Mouse (Mus musculus) splenic B cell, adult 2 months (primary cell): Measurements from ENCODE around the gene Bicd2.
A peak's percentile ranks its signal among the peaks of the same experiment; 100 is the strongest.

ENCODE experiments used
- DNase-seq: peaks from one replicate; pipeline ENCODE4 v3.0.0-alpha.2; 2011; ENCODE audit warnings: low read depth, low spot score
- H3K27me3 ChIP-seq: 2 replicates; pipeline ENCODE4 v1.6.1; 2012; ENCODE audit warnings: mild to moderate bottlenecking, low read length, moderate library complexity, mixed read lengths; ENCODE audit not compliant: control insufficient read depth, poor library complexity, insufficient read depth, severe bottlenecking
- H3K36me3 ChIP-seq: 2 replicates; pipeline ENCODE4 v1.6.1; 2012; ENCODE audit warnings: mild to moderate bottlenecking, low read length, moderate library complexity, mixed read lengths; ENCODE audit not compliant: control insufficient read depth, poor library complexity, insufficient read depth, severe bottlenecking

Bicd2 gene

DNA sequence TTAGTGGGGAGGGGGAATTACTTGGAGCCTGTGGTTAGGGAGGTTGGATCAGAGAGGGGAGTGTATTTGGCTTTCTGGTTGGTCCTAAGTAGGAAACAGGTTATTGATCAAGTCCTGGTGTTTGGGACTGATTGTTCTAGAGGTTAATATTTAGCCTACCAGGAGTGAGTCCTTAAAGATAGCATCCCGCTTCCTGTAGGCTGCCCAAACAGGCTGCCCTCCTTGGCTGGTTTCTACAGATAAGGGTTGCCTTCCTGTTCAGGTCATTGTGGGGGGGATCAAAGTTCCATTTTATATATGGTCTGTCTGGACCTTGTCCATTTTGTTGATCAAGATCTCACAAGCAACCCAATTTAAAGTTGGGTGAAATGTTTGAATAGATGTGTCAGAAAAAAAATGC is 52.2 kb downstream of the Bicd2 start:
- Histone ChIP-seq H3K27me3 (no peaks in the 10 kb centered on the region), H3K36me3 (no peaks in the 10 kb centered on the region)
- DNase-seq = no peak

DNA sequence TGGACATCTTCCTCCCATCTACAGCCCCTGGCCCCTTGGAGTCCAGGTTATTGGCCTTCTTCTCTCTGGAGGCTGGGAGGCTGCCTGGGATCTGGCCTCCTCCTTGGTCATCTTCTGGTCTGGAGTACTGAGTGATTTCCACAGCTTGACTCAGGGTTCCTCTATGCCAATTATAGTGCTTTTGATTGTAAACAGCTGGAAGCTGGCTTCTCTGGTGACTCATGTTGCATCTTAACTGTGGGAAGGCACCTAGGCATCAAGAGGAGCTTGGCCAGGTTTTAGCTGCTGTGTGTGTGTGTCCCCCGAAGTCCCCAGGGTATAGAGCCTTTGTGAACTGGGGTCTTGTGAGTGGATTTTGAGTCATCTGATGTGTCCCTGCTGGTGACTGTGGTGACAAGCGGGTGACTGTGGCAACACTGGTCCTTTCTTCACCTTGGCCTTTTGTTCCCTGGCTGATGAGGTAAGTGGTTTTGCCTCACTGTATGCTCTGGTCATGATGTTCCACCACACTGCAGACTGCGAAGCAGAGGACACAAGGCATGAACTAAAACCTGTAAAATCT is 53.6 kb downstream of the Bicd2 start:
- H3K27me3 ChIP-seq = no peaks in the 10 kb centered on the region
- no peaks in the 10 kb centered on the region for H3K36me3 ChIP-seq
- no peak for DNase-seq

DNA sequence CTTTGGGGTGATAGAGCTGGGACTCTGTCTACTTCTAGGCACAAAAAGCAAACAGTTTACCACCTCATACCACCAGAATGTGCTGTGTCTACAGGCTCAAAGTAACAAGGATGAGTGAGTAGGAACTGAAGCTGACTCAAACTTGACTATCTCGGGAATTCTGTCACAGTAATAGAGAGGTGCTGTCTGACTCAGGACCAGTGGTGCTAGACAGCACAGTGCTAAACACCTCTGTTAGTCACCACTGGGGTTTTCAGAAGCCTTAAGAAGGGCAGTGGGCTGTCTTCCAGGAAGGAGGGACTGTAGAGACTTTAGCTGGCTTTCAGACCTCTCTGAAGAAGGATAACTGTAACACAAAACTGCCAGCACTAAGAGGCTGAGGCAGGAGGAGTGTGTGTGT is 55.4 kb downstream of the Bicd2 start:
- Histone ChIP-seq H3K36me3 (no peaks in the 10 kb centered on the region), H3K27me3 (no peaks in the 10 kb centered on the region)
- DNase-seq = no peak

DNA sequence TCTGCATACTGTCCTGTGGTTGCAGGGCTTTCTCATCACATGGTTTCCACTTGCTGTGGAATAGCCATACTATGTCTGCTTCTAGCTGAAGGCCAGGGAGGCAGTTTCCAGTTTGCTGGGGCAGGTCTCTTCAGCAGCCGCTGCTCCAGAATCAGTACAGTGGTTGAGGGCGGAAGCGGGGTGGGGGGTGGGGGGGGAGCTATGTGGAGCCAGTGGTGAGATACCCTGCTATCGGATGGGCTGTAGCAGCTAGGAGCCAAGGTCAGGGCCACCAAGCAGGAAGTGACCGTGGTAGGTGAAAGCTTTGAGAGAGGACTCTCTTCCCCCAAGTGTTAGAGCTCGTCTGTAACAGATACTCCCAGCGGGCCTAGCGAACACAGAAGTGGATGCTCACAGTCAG is 56.8 kb downstream of the Bicd2 start:
- no peak for DNase-seq
- no peaks in the 10 kb centered on the region for H3K36me3 ChIP-seq
- H3K27me3 ChIP-seq = no peaks in the 10 kb centered on the region

DNA sequence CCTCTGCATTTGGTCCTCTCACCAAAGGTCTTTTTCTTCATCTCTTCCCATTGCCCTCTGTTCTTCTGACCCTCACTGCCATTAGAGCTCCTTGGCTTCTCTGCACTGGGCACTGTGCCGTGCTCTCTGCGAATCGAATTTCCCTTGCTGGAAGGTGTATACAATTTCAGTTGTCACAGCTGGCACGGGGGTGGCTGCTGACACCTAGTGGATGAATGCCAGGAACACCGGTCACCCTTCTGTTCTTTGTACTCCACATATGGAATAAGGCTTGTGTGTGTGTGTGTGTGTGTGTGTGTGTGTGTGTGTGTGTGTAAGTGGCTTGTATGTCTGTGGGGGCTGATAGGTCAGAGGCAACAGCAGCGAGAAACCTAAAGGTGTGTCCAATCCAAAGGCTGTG is 58.8 kb downstream of the Bicd2 start:
- DNase-seq = peak; percentile 44
- H3K27me3 ChIP-seq = no peaks in the 10 kb centered on the region

DNA sequence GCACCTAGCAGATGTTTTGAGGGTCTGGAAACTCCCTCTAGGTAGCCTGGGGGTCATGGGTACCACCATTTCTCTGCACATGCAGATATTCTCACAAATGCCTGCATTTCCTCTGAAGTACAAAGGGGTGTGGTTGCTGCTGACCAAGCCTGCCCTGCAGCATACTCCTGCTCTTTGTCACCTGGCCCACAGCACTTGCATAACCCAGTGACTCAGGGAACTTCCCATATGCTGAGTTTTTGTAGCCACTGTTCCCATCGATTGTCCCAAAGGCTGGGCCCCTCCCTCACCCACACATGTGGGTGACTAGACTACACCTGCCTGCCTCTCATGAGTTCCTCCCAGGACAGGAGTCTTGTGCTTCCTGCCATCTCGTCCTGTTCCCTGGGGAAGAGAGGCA is 61.2 kb downstream of the Bicd2 start:
- DNase-seq = no peak
- H3K27me3 ChIP-seq = no peaks in the 10 kb centered on the region
- H3K36me3 ChIP-seq = no peaks in the 10 kb centered on the region

More for the DNA sequence above, 58.8 kb downstream of the Bicd2 start:
- H3K36me3 ChIP-seq = no peaks in the 10 kb centered on the region

- Histone ChIP-seq H3K27me3 (no peaks in the 10 kb centered on the region), H3K36me3 (no peaks in the 10 kb centered on the region)
- no peak for DNase-seq
Observed at GRCm38 (mm10) chr13:49407795-49408194, 66.4 kb downstream of the Bicd2 start.

DNA sequence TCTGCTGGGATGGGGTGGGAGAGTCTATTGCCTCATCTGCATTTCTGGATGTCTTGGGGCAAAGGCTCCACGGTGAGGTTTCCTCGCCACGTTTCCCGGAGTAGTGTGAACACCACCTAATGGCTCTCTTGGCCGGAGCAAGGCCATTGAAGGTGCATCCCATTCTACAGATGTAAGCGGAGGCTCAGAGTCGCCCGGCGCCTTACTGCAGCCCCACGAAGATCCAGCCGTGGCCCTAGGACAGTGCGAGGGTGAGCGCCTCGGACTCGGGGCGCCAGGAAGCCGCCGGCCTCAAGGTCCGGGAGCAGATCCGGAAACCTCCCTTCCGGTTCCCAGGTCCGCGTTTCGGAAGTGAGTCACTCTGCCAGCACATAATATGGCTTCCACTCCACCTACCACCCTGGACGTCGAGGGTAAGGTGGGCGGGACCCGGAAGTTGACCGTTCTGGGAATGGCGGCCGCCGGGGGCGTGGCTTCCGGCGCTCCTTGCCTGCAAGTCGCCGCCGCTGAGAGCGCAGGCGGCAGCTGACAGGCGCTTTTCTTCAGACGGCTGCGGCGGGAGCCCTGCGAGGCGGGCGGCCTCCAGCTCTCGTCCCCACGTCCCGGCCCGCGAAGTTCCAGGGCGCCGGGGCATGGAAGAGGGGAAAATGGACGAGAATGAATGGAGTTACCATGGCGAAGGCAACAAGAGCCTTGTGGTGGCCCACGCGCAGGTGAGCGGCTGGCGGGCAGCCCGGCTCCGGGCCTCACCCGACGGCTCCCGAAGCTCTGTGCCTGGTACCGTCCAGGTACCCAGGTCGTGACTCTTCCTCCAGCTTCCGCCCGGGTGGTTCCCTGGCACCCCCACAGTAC is 79.6 kb downstream of the Bicd2 start, which contains the start of gene Ippk:
Ippk (plus strand) TSS at position 496 of the 852 bp plus-strand sequence.
- H3K36me3 ChIP-seq = no peaks in the 10 kb centered on the region
- H3K27me3 ChIP-seq = no peaks in the 10 kb centered on the region
- DNase-seq = peak; percentile 97

DNA sequence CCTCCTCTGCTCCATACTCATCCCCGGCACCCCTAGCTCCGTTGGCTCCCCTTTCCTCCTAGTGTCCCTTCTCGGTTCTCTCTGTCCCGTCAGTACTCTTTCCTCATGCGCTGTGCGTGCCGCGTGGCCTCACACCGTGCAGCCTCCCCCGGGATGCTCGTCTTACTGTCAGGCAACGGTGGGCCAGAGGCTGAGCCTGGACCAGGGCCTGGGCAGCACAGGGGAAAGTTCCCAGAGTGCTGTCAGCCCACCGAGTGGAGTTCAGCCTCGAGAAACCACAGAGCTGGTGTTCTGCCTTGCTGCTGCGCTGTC is 80.2 kb downstream of the Bicd2 start:
- no peaks in the 10 kb centered on the region for H3K27me3 ChIP-seq
- H3K36me3 ChIP-seq = no peaks in the 10 kb centered on the region
- DNase-seq = peak; percentile 30

GRCm38 (mm10) chr13:49421959-49422358 is 80.6 kb downstream of the Bicd2 start:
- DNase-seq = no peak
- no peaks in the 10 kb centered on the region for H3K27me3 ChIP-seq
- H3K36me3 ChIP-seq = no peaks in the 10 kb centered on the region

DNA sequence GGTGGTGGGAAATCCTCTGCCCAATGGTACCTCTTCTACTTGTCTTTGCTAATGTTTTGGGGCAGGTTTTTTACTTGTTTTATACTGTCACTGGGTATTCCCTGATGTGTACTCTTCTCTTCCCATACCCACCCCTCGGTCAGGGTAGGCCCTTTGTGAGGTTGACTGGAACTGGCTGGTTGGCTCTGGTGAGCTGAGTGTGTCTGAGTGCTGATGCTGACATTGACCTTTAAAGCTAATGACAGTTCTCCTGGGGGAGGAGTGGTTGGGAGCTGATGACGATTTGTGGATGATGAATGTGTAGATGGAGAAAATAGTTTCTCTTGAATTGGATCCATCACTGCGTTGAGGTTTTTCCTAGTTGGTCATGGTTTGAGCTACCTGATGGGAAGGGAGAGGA is 85.4 kb downstream of the Bicd2 start:
- H3K27me3 ChIP-seq = no peaks in the 10 kb centered on the region
- DNase-seq = no peak
- no peaks in the 10 kb centered on the region for H3K36me3 ChIP-seq

- DNase-seq = no peak
- Histone ChIP-seq H3K27me3 (no peaks in the 10 kb centered on the region), H3K36me3 (peaks cover 3% of the 10 kb centered on the region; the same call in 1 of the 2 replicates)
Observed at GRCm38 (mm10) chr13:49428042-49428675, 86.8 kb downstream of the Bicd2 start.

GRCm38 (mm10) chr13:49430529-49430928 is 89.1 kb downstream of the Bicd2 start:
- Histone ChIP-seq H3K36me3 (peaks cover 3% of the 10 kb centered on the region; the same call in 1 of the 2 replicates), H3K27me3 (no peaks in the 10 kb centered on the region)
- DNase-seq = no peak

DNA sequence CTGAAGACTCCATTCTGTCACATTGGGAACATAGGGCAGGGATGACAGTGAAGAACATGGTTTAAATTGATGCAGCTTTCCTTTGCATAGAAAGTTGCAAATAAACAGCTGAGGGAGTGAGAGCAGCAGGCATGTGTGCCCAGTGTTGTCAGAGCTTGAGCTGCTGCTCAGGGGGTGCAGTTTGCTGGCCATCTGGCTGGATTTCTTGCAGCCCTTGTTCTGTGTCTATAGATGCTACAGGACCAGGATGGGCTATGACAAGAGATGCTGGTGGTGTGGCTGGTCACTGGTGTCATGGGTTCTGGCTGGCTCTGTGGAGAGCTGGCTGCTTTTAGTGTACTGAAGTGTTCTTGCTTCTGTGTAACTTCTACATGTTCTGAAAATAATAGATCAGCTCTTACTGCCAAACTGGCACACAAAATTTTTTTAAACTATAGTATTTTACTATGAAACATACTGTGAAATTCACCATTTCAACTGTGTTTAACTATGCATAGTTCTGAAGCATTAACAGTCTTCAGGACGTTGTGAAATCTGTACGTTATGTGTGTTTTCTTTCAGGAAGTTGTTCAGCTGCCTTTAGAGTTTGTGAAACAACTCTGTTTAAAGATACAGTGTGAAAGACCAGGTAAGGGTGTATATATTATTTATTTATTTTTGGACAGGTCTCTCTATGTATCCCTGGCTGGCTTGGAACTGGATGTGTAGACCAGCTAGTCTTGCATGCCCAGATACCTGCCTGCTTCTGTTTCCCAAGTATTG is 92.1 kb downstream of the Bicd2 start:
- DNase-seq = no peak

DNA sequence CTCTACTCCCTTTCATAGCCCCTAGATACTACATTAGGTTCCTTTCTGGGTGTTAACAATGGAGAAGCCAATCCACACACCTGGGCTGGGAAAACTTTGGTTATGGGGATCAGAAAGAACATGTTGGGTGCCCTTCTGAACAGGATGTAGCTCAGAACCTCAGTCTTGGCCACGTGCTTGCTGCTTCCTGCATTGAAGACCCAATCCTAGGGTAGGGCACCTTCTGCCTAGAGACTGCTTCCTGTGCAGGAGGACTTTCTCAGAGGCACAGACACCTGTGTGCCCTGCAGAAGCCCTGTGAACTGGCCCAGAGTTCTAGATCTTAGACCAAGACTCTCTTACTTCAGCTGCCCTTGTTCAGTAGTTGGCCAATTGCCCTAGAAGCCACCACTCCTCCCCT is 94.4 kb downstream of the Bicd2 start:
- Histone ChIP-seq H3K27me3 (no peaks in the 10 kb centered on the region), H3K36me3 (peaks cover 6% of the 10 kb centered on the region)
- no peak for DNase-seq

More for the DNA sequence above, 92.1 kb downstream of the Bicd2 start:
- Histone ChIP-seq H3K27me3 (no peaks in the 10 kb centered on the region), H3K36me3 (peaks cover 6% of the 10 kb centered on the region)
